Mouse (Mus musculus): Measurements from ENCODE around the gene Acot4. TPM values are rescaled to one million over a fixed set of nuclear protein-coding genes. Genes with fewer than 3 reads are reported as not detected.
A peak's percentile ranks its signal among the peaks of the same experiment; 100 is the strongest.
"Not testable (repeated sequence)": the region's sequence is repeated elsewhere in the genome, so short reads cannot be mapped to it uniquely, and the experiment has no call there.

Acot4 gene
- total and polyA plus RNA-seq, 2 experiments from 2014 or later = 0.33 to 0.84 TPM

DNA sequence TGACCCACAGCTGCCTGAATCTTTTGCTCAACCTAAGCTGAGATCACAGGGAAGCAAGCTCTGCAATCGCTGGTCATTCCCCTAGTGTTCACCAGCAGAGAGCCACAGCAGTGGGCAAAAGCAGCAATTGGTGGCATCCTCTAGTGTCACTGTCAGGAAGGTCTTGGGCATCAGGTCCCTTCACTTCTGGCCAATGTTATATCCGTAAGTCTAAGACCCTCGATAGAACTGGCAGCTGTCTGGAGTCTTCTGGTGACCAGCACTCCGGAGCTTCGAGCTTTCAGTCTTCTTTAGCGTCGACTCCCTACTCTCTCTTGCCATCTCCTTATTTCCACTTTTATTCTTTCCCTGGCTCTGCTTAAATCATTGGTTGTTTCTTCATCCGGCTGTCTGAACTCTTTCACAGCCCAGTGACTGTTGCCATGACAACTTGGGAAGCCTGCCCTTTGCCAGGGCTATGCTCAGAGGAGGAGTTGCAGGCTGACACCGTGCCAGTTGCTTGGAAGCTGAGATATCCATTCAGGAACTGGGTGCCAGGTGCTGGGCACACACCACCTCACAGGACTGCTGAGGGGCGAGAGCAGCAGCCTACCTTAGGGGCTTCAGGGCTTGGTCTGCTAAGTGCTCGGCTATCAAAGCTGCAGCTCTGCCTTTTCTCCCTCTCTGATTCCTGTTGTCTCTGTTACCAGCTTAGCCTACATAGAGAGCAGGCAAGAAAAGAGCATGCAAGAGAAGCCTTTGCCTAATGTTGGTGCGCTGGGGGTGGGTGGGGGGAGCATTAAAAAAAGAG, 26.7 kb upstream of the Acot4 start:
- Histone ChIP-seq H3K4me3 (ENCODE audit: low read depth, low read length) (peak overlapping the region; percentile 45), H3K36me3 (ENCODE audit: insufficient read depth, low read length) (no peaks in the 10 kb centered on the region), H3K27me3 (ENCODE audit: insufficient read depth, low read length) (no peaks in the 10 kb centered on the region), H3K9me3 (ENCODE audit: low read length) (no peaks in the 10 kb centered on the region), H3K4me2 (ENCODE audit: low read depth, low read length, poor library complexity, severe bottlenecking) (peak overlapping the region; percentile 55), H3K27ac (ENCODE audit: low read depth, low read length) (peak overlapping the region; percentile 59), H3K4me1 (ENCODE audit: insufficient read depth, low read length) (peaks cover 9% of the 10 kb centered on the region; the same call in 1 of the 2 replicates), H3K9ac (replicated peaks; ENCODE audit: low read length, poor library complexity, severe bottlenecking) (0 out of 2 replicates have a peak overlapping the region, but pooled peaks have one; percentile 39)
- TF ChIP-seq CTCF (IDR thresholded peaks at IDR 0.05) = no peak
- ATAC-seq (ENCODE audit: low FRiP score) (peak; percentile 76), DNase-seq (ENCODE audit: low spot score) (peak; percentile 96)
- 12% methylated on average over 12 of the region's 12 CpGs for WGBS

- ATAC-seq (ENCODE audit: low FRiP score) (no peak), DNase-seq (ENCODE audit: low spot score) (peak; percentile 40)
- H3K4me1 ChIP-seq (ENCODE audit: insufficient read depth, low read length) = peaks cover 9% of the 10 kb centered on the region; the same call in 1 of the 2 replicates
- H3K4me2 ChIP-seq (ENCODE audit: low read depth, low read length, poor library complexity, severe bottlenecking) = peak overlapping the region; percentile 55; the same call in 1 of the 2 replicates
- peak; percentile 66 for TF ChIP-seq CTCF (IDR thresholded peaks at IDR 0.05)
- H3K27ac ChIP-seq (ENCODE audit: low read depth, low read length) = no peak overlapping the region
- no peaks in the 10 kb centered on the region for H3K27me3 ChIP-seq (ENCODE audit: insufficient read depth, low read length)
- H3K36me3 ChIP-seq (ENCODE audit: insufficient read depth, low read length) = no peaks in the 10 kb centered on the region
- H3K4me3 ChIP-seq (ENCODE audit: low read depth, low read length) = no peak overlapping the region
- H3K9ac ChIP-seq (replicated peaks; ENCODE audit: low read length, poor library complexity, severe bottlenecking) = no peak overlapping the region
- WGBS = 53% methylated on average over 6 of the region's 6 CpGs
- H3K9me3 ChIP-seq (ENCODE audit: low read length) = no peaks in the 10 kb centered on the region
These were observed 25.0 kb upstream of the Acot4 start for GRCm38 (mm10) chr12:84013130-84013529.

DNA sequence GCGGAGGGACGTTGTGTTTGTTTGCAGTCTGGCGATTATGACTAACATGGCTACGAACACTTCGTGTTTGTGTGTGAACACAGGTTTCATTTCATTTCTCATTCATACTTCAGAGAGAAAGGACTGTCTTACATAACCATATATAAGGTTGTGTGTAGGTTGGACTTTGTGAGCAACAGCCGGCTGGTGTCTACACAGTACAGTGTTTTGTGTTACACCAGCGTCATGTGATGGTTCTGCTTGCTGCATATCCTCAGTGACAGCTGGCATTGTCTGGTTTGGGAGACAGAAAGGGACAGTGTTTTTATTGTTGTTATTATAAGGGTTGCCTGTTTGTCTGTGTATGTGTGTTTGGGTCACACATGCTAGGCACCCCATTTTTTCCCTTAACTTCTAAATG, 24.5 kb upstream of the Acot4 start:
- Histone ChIP-seq H3K27ac (ENCODE audit: low read depth, low read length) (no peak overlapping the region), H3K27me3 (ENCODE audit: insufficient read depth, low read length) (no peaks in the 10 kb centered on the region), H3K4me2 (ENCODE audit: low read depth, low read length, poor library complexity, severe bottlenecking) (0 out of 2 replicates have a peak overlapping the region, but pooled peaks have one; percentile 15), H3K4me1 (ENCODE audit: insufficient read depth, low read length) (peaks cover 9% of the 10 kb centered on the region; the same call in 1 of the 2 replicates), H3K36me3 (ENCODE audit: insufficient read depth, low read length) (no peaks in the 10 kb centered on the region), H3K4me3 (ENCODE audit: low read depth, low read length) (no peak overlapping the region), H3K9ac (replicated peaks; ENCODE audit: low read length, poor library complexity, severe bottlenecking) (no peak overlapping the region), H3K9me3 (ENCODE audit: low read length) (no peaks in the 10 kb centered on the region)
- TF ChIP-seq CTCF (IDR thresholded peaks at IDR 0.05) = no peak
- WGBS = 93% methylated on average over 7 of the region's 7 CpGs
- ATAC-seq (ENCODE audit: low FRiP score) (no peak), DNase-seq (ENCODE audit: low spot score) (no peak)

- WGBS = 39% methylated on average over 7 of the region's 7 CpGs
- not testable (repeated sequence) for H3K4me2 ChIP-seq (ENCODE audit: low read depth, low read length, poor library complexity, severe bottlenecking); H3K9me3 ChIP-seq (ENCODE audit: low read length); H3K4me3 ChIP-seq (ENCODE audit: low read depth, low read length); H3K27ac ChIP-seq (ENCODE audit: low read depth, low read length); H3K9ac ChIP-seq (replicated peaks; ENCODE audit: low read length, poor library complexity, severe bottlenecking); H3K36me3 ChIP-seq (ENCODE audit: insufficient read depth, low read length); H3K27me3 ChIP-seq (ENCODE audit: insufficient read depth, low read length); H3K4me1 ChIP-seq (ENCODE audit: insufficient read depth, low read length)
- DNase-seq (ENCODE audit: low spot score) (peak; percentile 64), ATAC-seq (ENCODE audit: low FRiP score) (0 out of 2 replicates have a peak, but pooled peaks have one; percentile 27)
These were observed 17.7 kb upstream of the Acot4 start for GRCm38 (mm10) chr12:84020528-84020927.

GRCm38 (mm10) chr12:84022266-84022665, 15.9 kb upstream of the Acot4 start:
- not testable (repeated sequence) for H3K4me1 ChIP-seq (ENCODE audit: insufficient read depth, low read length); H3K4me3 ChIP-seq (ENCODE audit: low read depth, low read length); H3K9ac ChIP-seq (replicated peaks; ENCODE audit: low read length, poor library complexity, severe bottlenecking); H3K27ac ChIP-seq (ENCODE audit: low read depth, low read length); H3K36me3 ChIP-seq (ENCODE audit: insufficient read depth, low read length); H3K27me3 ChIP-seq (ENCODE audit: insufficient read depth, low read length); DNase-seq (ENCODE audit: low spot score); H3K4me2 ChIP-seq (ENCODE audit: low read depth, low read length, poor library complexity, severe bottlenecking); ATAC-seq (ENCODE audit: low FRiP score); H3K9me3 ChIP-seq (ENCODE audit: low read length)
- WGBS = 95% methylated on average over 4 of the region's 4 CpGs

GRCm38 (mm10) chr12:84023052-84023745, 15.0 kb upstream of the Acot4 start:
- 89% methylated on average over 9 of the region's 9 CpGs for WGBS
- Histone ChIP-seq H3K4me1 (ENCODE audit: insufficient read depth, low read length) (no peaks in the 10 kb centered on the region), H3K9ac (replicated peaks; ENCODE audit: low read length, poor library complexity, severe bottlenecking) (no peak overlapping the region), H3K4me2 (ENCODE audit: low read depth, low read length, poor library complexity, severe bottlenecking) (no peak overlapping the region), H3K27ac (ENCODE audit: low read depth, low read length) (no peak overlapping the region), H3K27me3 (ENCODE audit: insufficient read depth, low read length) (no peaks in the 10 kb centered on the region), H3K36me3 (ENCODE audit: insufficient read depth, low read length) (no peaks in the 10 kb centered on the region), H3K4me3 (ENCODE audit: low read depth, low read length) (no peak overlapping the region), H3K9me3 (ENCODE audit: low read length) (no peaks in the 10 kb centered on the region)
- no peak for ATAC-seq (ENCODE audit: low FRiP score)
- DNase-seq (ENCODE audit: low spot score) = no peak
- no peak for TF ChIP-seq CTCF (IDR thresholded peaks at IDR 0.05)

All from midbrain, postnatal 0 days (tissue).